Mouse (Mus musculus): ENCODE measurements around the gene Col28a1. TPM values are rescaled to one million over a fixed set of nuclear protein-coding genes. Genes with fewer than 3 reads are reported as not detected.

Col28a1 gene
- polyA plus RNA-seq, 2 experiments, result 0.04 TPM; not detected in 1

DNA sequence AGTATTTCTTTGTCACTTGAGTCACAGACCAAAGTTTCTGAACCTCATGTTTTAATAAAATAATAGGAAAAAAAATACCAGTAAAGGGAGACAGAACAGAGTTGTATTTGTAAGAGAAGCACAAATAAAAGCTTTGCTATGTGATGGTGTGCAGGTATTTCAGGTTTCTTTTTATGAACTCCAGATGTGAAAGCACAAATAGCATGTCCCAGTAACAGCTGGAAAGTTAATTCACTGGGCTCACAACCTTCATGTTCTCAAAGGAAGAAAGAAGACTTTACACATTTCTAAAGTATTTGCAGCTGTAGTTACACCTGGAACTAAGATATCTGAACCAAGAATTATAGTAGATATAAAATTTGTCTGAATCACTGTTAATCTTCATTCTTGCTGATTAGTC is 91.2 kb downstream of the Col28a1 start:
- no peak overlapping the region for H3K4me2 ChIP-seq (ENCODE audit: low read depth)
- no peak for DNase-seq (ENCODE audit: low read depth in 3 of 3, low spot score in 3 of 3)
- no peak for ATAC-seq (ENCODE audit: insufficient read depth)
- H3K4me3 ChIP-seq (ENCODE audit: insufficient read depth in 1 of 2, low read depth in 2 of 2, low read length in 2 of 2), result no peak overlapping the region
- no peaks in the 10 kb centered on the region; a peak in 1 of 4 replicates for H3K4me1 ChIP-seq (replicated peaks; ENCODE audit: control insufficient read depth in 2 of 2, insufficient read depth in 2 of 2, low read length in 1 of 2)
- H3K36me3 ChIP-seq (replicated peaks; ENCODE audit: control insufficient read depth, insufficient read depth, low read depth), result no peaks in the 10 kb centered on the region
- no peaks in the 10 kb centered on the region for H3K9me3 ChIP-seq (ENCODE audit: control insufficient read depth, low read length)
- no peak for TF ChIP-seq CTCF (IDR thresholded peaks at IDR 0.05; ENCODE audit: low read depth)
- TF ChIP-seq EP300 (IDR thresholded peaks at IDR 0.05; ENCODE audit: low read depth), result no peak
- no peaks in the 10 kb centered on the region for H3K27me3 ChIP-seq (ENCODE audit: control insufficient read depth, insufficient read depth, low read length)
- H3K9ac ChIP-seq (replicated peaks), result no peak overlapping the region
- no peak overlapping the region for H3K27ac ChIP-seq

DNA sequence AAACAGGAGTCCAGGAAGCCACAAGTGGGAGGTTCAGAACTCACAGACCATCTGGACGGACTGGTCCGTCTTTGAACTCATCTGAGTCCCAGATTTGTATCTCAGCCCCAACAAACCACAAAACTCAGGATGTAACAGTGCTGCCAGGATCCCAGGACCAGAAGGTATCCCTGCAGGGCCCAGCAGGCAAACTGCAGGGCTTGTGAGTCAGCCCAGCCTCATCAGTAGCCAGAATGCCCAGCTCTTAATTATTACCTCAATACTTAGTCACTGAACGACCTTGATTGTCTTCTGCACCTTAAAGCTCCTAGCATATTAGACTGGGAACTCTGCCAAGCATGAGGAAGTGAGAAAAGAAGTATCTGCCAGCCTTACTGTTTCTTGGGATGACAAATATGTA is 96.6 kb downstream of the Col28a1 start:
- Histone ChIP-seq H3K4me1 (replicated peaks; ENCODE audit: control insufficient read depth in 2 of 2, insufficient read depth in 2 of 2, low read length in 1 of 2) (0 out of 4 replicates have a peak, but pooled peaks cover 0 to 2% of the 10 kb centered on the region in 2 experiments), H3K27ac (no peak overlapping the region), H3K4me3 (ENCODE audit: insufficient read depth in 1 of 2, low read depth in 2 of 2, low read length in 2 of 2) (no peak overlapping the region), H3K36me3 (replicated peaks; ENCODE audit: control insufficient read depth, insufficient read depth, low read depth) (no peaks in the 10 kb centered on the region), H3K27me3 (ENCODE audit: control insufficient read depth, insufficient read depth, low read length) (no peaks in the 10 kb centered on the region), H3K9ac (replicated peaks) (no peak overlapping the region), H3K9me3 (ENCODE audit: control insufficient read depth, low read length) (no peaks in the 10 kb centered on the region), H3K4me2 (ENCODE audit: low read depth) (no peak overlapping the region)
- 19% methylated on average over 3 of the region's 3 CpGs for WGBS (ENCODE audit: insufficient replicate concordance)
- DNase-seq (ENCODE audit: low read depth in 3 of 3, low spot score in 3 of 3) (no peak), ATAC-seq (ENCODE audit: insufficient read depth) (no peak)
- no peak for TF ChIP-seq EP300 (IDR thresholded peaks at IDR 0.05; ENCODE audit: low read depth)
- TF ChIP-seq CTCF (IDR thresholded peaks at IDR 0.05; ENCODE audit: low read depth), result no peak

DNA sequence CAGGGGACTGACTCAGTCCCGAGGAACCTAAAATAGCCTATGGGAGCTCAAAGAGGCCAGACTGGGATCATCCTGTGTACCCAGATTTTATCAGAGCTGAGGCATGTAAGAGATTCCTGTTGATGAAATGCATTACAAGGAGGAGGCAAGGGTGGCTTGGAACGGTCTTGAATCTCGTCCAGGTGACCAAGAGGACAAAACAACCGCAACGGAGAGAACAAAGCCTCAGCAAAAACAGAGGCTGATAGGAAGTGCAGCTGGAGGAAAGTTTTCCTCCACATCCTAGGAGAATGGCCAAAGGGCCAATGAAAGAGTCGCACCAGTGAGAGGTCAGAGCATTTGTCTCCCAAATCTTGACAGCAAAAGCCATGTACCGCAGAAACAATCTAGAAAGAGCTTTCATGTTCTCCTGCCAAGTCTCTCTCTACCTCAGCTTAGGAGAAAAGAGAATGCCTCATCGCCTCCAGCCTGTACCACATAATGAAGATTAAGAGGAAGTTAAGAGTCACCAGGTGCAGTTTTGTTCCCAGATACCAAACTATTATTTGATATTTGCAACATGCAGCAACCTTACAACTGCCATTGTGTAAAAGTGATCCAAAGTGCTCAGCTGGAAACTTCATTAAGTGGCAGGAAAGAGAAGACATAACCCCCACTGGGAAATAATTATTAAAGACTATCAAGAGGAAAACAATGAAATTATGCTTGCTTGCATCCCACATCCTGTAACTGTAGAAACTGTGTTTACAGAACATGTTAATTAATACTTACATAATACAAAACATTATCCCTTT is 98.1 kb downstream of the Col28a1 start:
- no peaks in the 10 kb centered on the region for H3K27me3 ChIP-seq (ENCODE audit: control insufficient read depth, insufficient read depth, low read length)
- no peaks in the 10 kb centered on the region for H3K36me3 ChIP-seq (replicated peaks; ENCODE audit: control insufficient read depth, insufficient read depth, low read depth)
- 48% methylated on average over 8 of the region's 8 CpGs for WGBS (ENCODE audit: insufficient replicate concordance)
- H3K4me2 ChIP-seq (ENCODE audit: low read depth), result no peak overlapping the region
- no peaks in the 10 kb centered on the region for H3K9me3 ChIP-seq (ENCODE audit: control insufficient read depth, low read length)
- no peak overlapping the region for H3K9ac ChIP-seq (replicated peaks)
- TF ChIP-seq CTCF (IDR thresholded peaks at IDR 0.05; ENCODE audit: low read depth) (no peak), EP300 (IDR thresholded peaks at IDR 0.05; ENCODE audit: low read depth) (no peak)
- ATAC-seq (ENCODE audit: insufficient read depth) (no peak), DNase-seq (ENCODE audit: low read depth in 3 of 3, low spot score in 3 of 3) (no peak)
- no peak overlapping the region for H3K4me3 ChIP-seq (ENCODE audit: insufficient read depth in 1 of 2, low read depth in 2 of 2, low read length in 2 of 2)
- 0 out of 4 replicates have a peak, but pooled peaks cover 0 to 2% of the 10 kb centered on the region in 2 experiments for H3K4me1 ChIP-seq (replicated peaks; ENCODE audit: control insufficient read depth in 2 of 2, insufficient read depth in 2 of 2, low read length in 1 of 2)
- no peak overlapping the region for H3K27ac ChIP-seq

DNA sequence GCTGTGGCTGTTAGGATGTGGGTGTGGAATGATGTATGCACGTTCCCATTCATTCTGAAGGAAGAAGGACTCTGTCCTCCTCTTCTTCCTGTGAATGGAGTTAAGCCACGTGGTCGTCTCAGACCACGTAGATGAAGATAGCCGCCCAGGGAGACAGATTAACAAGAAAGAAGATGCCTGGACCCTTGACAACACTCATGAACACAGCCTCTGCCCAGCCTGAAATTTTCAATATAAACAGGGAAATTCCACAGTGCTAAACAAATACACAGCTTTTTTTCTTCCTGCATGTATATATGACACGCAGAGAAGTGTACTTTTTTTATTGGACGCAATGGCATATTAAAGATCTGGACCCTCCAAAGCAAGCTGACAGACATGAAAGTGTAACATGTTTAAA is 98.9 kb downstream of the Col28a1 start:
- TF ChIP-seq EP300 (IDR thresholded peaks at IDR 0.05; ENCODE audit: low read depth) (no peak), CTCF (IDR thresholded peaks at IDR 0.05; ENCODE audit: low read depth) (no peak)
- H3K9me3 ChIP-seq (ENCODE audit: control insufficient read depth, low read length), result no peaks in the 10 kb centered on the region
- no peaks in the 10 kb centered on the region for H3K36me3 ChIP-seq (replicated peaks; ENCODE audit: control insufficient read depth, insufficient read depth, low read depth)
- DNase-seq (ENCODE audit: low read depth in 3 of 3, low spot score in 3 of 3) (no peak), ATAC-seq (ENCODE audit: insufficient read depth) (no peak)
- H3K4me2 ChIP-seq (ENCODE audit: low read depth), result no peak overlapping the region
- 0 out of 4 replicates have a peak, but pooled peaks cover 0 to 2% of the 10 kb centered on the region in 2 experiments for H3K4me1 ChIP-seq (replicated peaks; ENCODE audit: control insufficient read depth in 2 of 2, insufficient read depth in 2 of 2, low read length in 1 of 2)
- no peak overlapping the region for H3K27ac ChIP-seq
- H3K4me3 ChIP-seq (ENCODE audit: insufficient read depth in 1 of 2, low read depth in 2 of 2, low read length in 2 of 2), result no peak overlapping the region
- 51% methylated on average over 7 of the region's 7 CpGs for WGBS (ENCODE audit: insufficient replicate concordance)
- H3K27me3 ChIP-seq (ENCODE audit: control insufficient read depth, insufficient read depth, low read length), result no peaks in the 10 kb centered on the region
- no peak overlapping the region for H3K9ac ChIP-seq (replicated peaks)

DNA sequence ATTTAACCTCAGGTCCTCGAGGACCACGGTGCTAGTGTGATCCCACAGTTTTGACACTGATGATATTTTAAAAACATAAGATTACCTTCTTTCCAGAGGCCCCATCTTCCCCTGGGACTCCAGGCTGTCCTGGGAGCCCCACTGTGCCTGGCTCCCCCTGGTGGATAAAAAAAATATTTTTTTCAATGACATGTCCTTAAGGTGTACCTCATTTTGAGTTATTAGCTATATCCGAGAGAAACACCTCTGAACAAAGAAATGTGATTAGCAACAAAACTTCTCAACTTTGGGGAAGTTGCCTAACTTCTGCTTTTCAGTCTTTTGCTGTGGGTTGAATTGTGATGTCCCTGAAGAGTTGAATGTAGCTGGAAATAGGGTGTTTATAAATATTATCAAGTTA is 105.6 kb downstream of the Col28a1 start:
- Histone ChIP-seq H3K4me3 (ENCODE audit: insufficient read depth in 1 of 2, low read depth in 2 of 2, low read length in 2 of 2) (no peak overlapping the region), H3K36me3 (replicated peaks; ENCODE audit: control insufficient read depth, insufficient read depth, low read depth) (no peaks in the 10 kb centered on the region), H3K4me2 (ENCODE audit: low read depth) (no peak overlapping the region), H3K4me1 (replicated peaks; ENCODE audit: control insufficient read depth in 2 of 2, insufficient read depth in 2 of 2, low read length in 1 of 2) (no peaks in the 10 kb centered on the region), H3K9me3 (ENCODE audit: control insufficient read depth, low read length) (no peaks in the 10 kb centered on the region), H3K27ac (no peak overlapping the region), H3K9ac (replicated peaks) (no peak overlapping the region), H3K27me3 (ENCODE audit: control insufficient read depth, insufficient read depth, low read length) (no peaks in the 10 kb centered on the region)
- no peak for ATAC-seq (ENCODE audit: insufficient read depth)
- WGBS (ENCODE audit: insufficient replicate concordance), result 18% methylated on average over 3 of the region's 3 CpGs
- DNase-seq (ENCODE audit: low read depth in 3 of 3, low spot score in 3 of 3), result peak in 2 of 3 experiments; percentile 3 to 16
- TF ChIP-seq CTCF (IDR thresholded peaks at IDR 0.05; ENCODE audit: low read depth) (peak; percentile 69), EP300 (IDR thresholded peaks at IDR 0.05; ENCODE audit: low read depth) (no peak)
